Mouse (Mus musculus) spleen, adult 2 months (tissue): Measurements from ENCODE around the gene Fam171a1.

Source experiments
- CTCF ChIP-seq: fragments of 200-500 bp; IDR thresholded peaks from 2 replicates; pipeline ENCODE4 v1.5.1; 2011; ENCODE audit warnings: mild to moderate bottlenecking, inconsistent platforms; ENCODE audit not compliant: insufficient read depth, insufficient read length, insufficient replicate concordance; ENCODE audit errors: extremely low read depth
- POLR2A ChIP-seq: fragments of 200-500 bp; IDR thresholded peaks from 2 replicates; pipeline ENCODE4 v1.6.1; 2011; ENCODE audit warnings: low read depth, low read length, inconsistent platforms

GRCm38 (mm10) chr2:3101292-3101957 lies 12.6 kb upstream of the Fam171a1 start:
- TF ChIP-seq POLR2A (no peak), CTCF (no peak)
